Mouse (Mus musculus) neural tube, embryonic 14.5 days (tissue): ENCODE data around the gene Arfgap1. TPM values are rescaled to one million over a fixed set of nuclear protein-coding genes. Genes with fewer than 3 reads are reported as not detected.

Experiments
- ATAC-seq: fragments of 200-750 bp; cut with Nextera tagmentation; 2 replicates; pipeline ENCODE4 v1.8.0; 2017; ENCODE audit warnings: low read depth, mild to moderate bottlenecking, moderate TSS enrichment, moderate library complexity
- H3K27ac ChIP-seq: fragments of 300-500 bp; sonication (generic); 2 replicates; pipeline ENCODE4 v1.5.1; 2014; ENCODE audit warnings: low read depth, mild to moderate bottlenecking, control low read depth, low read length, moderate library complexity, mixed read lengths
- H3K27me3 ChIP-seq: fragments of 300-500 bp; sonication (generic); 2 replicates; pipeline ENCODE4 v1.6.1; 2014; ENCODE audit warnings: low read length; ENCODE audit not compliant: control insufficient read depth, insufficient read depth
- H3K36me3 ChIP-seq: fragments of 300-500 bp; sonication (generic); 2 replicates; pipeline ENCODE4 v1.6.1; 2014; ENCODE audit warnings: low read length, mixed read lengths; ENCODE audit not compliant: control insufficient read depth, insufficient read depth
- H3K4me1 ChIP-seq: fragments of 300-500 bp; sonication (generic); 2 replicates; pipeline ENCODE4 v1.6.1; 2014; ENCODE audit warnings: low read length; ENCODE audit not compliant: control insufficient read depth, insufficient read depth
- H3K4me2 ChIP-seq: fragments of 300-500 bp; sonication (generic); 2 replicates; pipeline ENCODE4 v1.6.1; 2014; ENCODE audit warnings: mild to moderate bottlenecking, low read depth, low read length, control low read depth
- H3K4me3 ChIP-seq: fragments of 300-500 bp; sonication (generic); 2 replicates; pipeline ENCODE4 v1.5.1; 2014; ENCODE audit warnings: low read depth, low read length, control low read depth, mixed read lengths
- H3K9ac ChIP-seq: fragments of 300-500 bp; sonication (generic); replicated peaks from 2 replicates; pipeline ENCODE4 v1.6.1; 2014; ENCODE audit warnings: low read depth, mild to moderate bottlenecking, control low read depth, low read length, mixed read lengths
- H3K9me3 ChIP-seq: fragments of 300-500 bp; sonication (generic); 2 replicates; pipeline ENCODE4 v1.6.1; 2016; ENCODE audit warnings: low read length; ENCODE audit not compliant: control insufficient read depth
- WGBS: fragments of 180-500 bp; shearing (Covaris S2); extraction: QIAGEN DNeasy Blood & Tissue Kit; methylation state at CpG from one replicate; pipeline ENCODE4 v1.1.7; 2014; 5-methylcytosine and 5-hydroxymethylcytosine counted together
- polyA plus RNA-seq: library from polyadenylated mRNA; unstranded; fragments of >200 nt; fragmentation: Nextera tagmentation; extraction: Ambion mirVana; gene quantifications from 2 replicates; pipeline ENCODE4 v1.2.1, GENCODE M21; 2014

Gene Arfgap1
- polyA plus RNA-seq, 1 experiment from 2014 or later: 95.2 TPM

GRCm38 (mm10) chr2:180941869-180942268 lies 25.2 kb upstream of the Arfgap1 start:
- ATAC-seq: peak; percentile 41; the same call in 1 of the 2 replicates
- H3K9me3 ChIP-seq: no peaks in the 10 kb centered on the region
- no peak overlapping the region for H3K4me3 ChIP-seq
- 0 out of 2 replicates have a peak, but pooled peaks cover 7% of the 10 kb centered on the region for H3K36me3 ChIP-seq
- H3K4me1 ChIP-seq: no peaks in the 10 kb centered on the region
- H3K4me2 ChIP-seq: no peak overlapping the region
- peak overlapping the region; percentile 2; the same call in 1 of the 2 replicates for H3K27ac ChIP-seq
- H3K27me3 ChIP-seq: no peaks in the 10 kb centered on the region
- no peak overlapping the region for H3K9ac ChIP-seq

GRCm38 (mm10) chr2:180949947-180950346 lies 17.1 kb upstream of the Arfgap1 start:
- Histone ChIP-seq H3K4me2 (no peak overlapping the region), H3K9me3 (no peaks in the 10 kb centered on the region), H3K27me3 (no peaks in the 10 kb centered on the region), H3K4me3 (no peak overlapping the region), H3K4me1 (peaks cover 26% of the 10 kb centered on the region), H3K9ac (no peak overlapping the region), H3K27ac (no peak overlapping the region), H3K36me3 (no peaks in the 10 kb centered on the region)
- WGBS: 16% methylated on average over 1 of the region's 1 CpGs
- no peak for ATAC-seq

GRCm38 (mm10) chr2:180952731-180953171 lies 14.3 kb upstream of the Arfgap1 start:
- Histone ChIP-seq H3K36me3 (no peaks in the 10 kb centered on the region), H3K4me1 (peaks cover 26% of the 10 kb centered on the region), H3K9ac (peak overlapping the region; percentile 61; the same call in 1 of the 2 replicates), H3K27ac (peak overlapping the region; percentile 90), H3K4me2 (peak overlapping the region; percentile 64), H3K4me3 (peak overlapping the region; percentile 46), H3K9me3 (no peaks in the 10 kb centered on the region), H3K27me3 (no peaks in the 10 kb centered on the region)
- peak; percentile 45; the same call in 1 of the 2 replicates for ATAC-seq
- 2% methylated on average over 8 of the region's 9 CpGs for WGBS

- Histone ChIP-seq H3K9me3 (no peaks in the 10 kb centered on the region), H3K4me1 (peaks cover 26% of the 10 kb centered on the region), H3K4me2 (peak overlapping the region; percentile 64), H3K4me3 (peak overlapping the region; percentile 46), H3K36me3 (no peaks in the 10 kb centered on the region), H3K9ac (peak overlapping the region; percentile 61), H3K27ac (peak overlapping the region; percentile 90), H3K27me3 (no peaks in the 10 kb centered on the region)
- no peak for ATAC-seq
- 7% methylated on average over 2 of the region's 2 CpGs for WGBS
These were observed 13.4 kb upstream of the Arfgap1 start for GRCm38 (mm10) chr2:180953638-180954037.

- WGBS: 1% methylated on average over 52 of the region's 52 CpGs
- Histone ChIP-seq H3K36me3 (no peaks in the 10 kb centered on the region), H3K9me3 (no peaks in the 10 kb centered on the region), H3K4me2 (peak within 1 kb of the TSS; percentile 64), H3K27ac (peak within 1 kb of the TSS; percentile 90), H3K4me1 (peaks cover 26% of the 10 kb centered on the region), H3K9ac (peak within 1 kb of the TSS; percentile 61), H3K4me3 (peak within 1 kb of the TSS; percentile 46), H3K27me3 (no peaks in the 10 kb centered on the region)
- ATAC-seq: peak; percentile 93
These were observed 12.7 kb upstream of the Arfgap1 start, which contains the start of gene Nkain4 for GRCm38 (mm10) chr2:180954061-180955047. TSS of gene Nkain4 (minus strand) at chr2:180954699.

DNA sequence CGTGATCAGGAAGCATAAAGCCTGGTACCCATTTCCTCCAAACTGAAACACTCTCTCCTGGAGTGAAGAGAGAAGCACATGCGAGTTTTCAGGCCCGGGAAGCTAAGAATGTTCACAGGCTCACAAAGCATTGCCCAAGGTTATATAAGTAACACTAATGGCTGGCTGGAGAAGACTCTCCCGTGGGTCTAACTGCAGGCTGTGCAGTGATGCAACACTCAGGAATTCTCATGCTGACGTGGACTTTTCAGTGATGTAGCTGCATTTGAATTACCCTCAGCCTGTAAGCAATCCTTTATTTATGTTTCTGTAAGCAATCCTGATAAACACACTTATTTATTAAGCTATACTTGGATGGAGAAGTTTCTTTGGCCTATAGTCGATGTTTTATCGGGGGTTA lies 7.4 kb upstream of the Arfgap1 start:
- H3K4me2 ChIP-seq: no peak overlapping the region
- H3K27ac ChIP-seq: no peak overlapping the region
- no peaks in the 10 kb centered on the region for H3K36me3 ChIP-seq
- ATAC-seq: no peak
- 79% methylated on average over 7 of the region's 7 CpGs for WGBS
- H3K4me1 ChIP-seq: 0 out of 2 replicates have a peak, but pooled peaks cover 2% of the 10 kb centered on the region
- H3K9ac ChIP-seq: no peak overlapping the region
- H3K9me3 ChIP-seq: no peaks in the 10 kb centered on the region
- no peaks in the 10 kb centered on the region for H3K27me3 ChIP-seq
- no peak overlapping the region for H3K4me3 ChIP-seq

- H3K9me3 ChIP-seq: no peaks in the 10 kb centered on the region
- WGBS: 78% methylated on average over 3 of the region's 3 CpGs
- no peak overlapping the region for H3K27ac ChIP-seq
- no peaks in the 10 kb centered on the region for H3K36me3 ChIP-seq
- H3K4me1 ChIP-seq: no peaks in the 10 kb centered on the region
- H3K27me3 ChIP-seq: no peaks in the 10 kb centered on the region
- no peak for ATAC-seq
- H3K4me2 ChIP-seq: no peak overlapping the region
- no peak overlapping the region for H3K9ac ChIP-seq
- H3K4me3 ChIP-seq: no peak overlapping the region
These were observed 6.8 kb upstream of the Arfgap1 start for GRCm38 (mm10) chr2:180960187-180960586.

GRCm38 (mm10) chr2:180962616-180963308 lies 4.3 kb upstream of the Arfgap1 start:
- 89% methylated on average over 2 of the region's 2 CpGs for WGBS

More at GRCm38 (mm10) chr2:180962616-180963308, 4.3 kb upstream of the Arfgap1 start:
- ATAC-seq: no peak
- no peak overlapping the region for H3K4me2 ChIP-seq
- no peak overlapping the region for H3K4me3 ChIP-seq
- no peak overlapping the region for H3K27ac ChIP-seq
- H3K4me1 ChIP-seq: peaks cover 5% of the 10 kb centered on the region
- no peak overlapping the region for H3K9ac ChIP-seq
- no peaks in the 10 kb centered on the region for H3K27me3 ChIP-seq
- H3K36me3 ChIP-seq: no peaks in the 10 kb centered on the region
- no peaks in the 10 kb centered on the region for H3K9me3 ChIP-seq
